Mouse (Mus musculus) urinary bladder, postnatal 36 days (tissue): ENCODE measurements at regions not wholly inside any gene's neighbourhood (a gene's known extent, or its start where the extent isn't known, plus 50 kb on each side); places are given as distances from the start of the nearest gene placed in this dataset.
A peak's percentile ranks its signal among the peaks of the same experiment; 100 is the strongest.

ENCODE experiments used
- DNase-seq, 2 experiments: peaks; one replicate each; pipeline ENCODE4 v3.0.0; 2022; ENCODE audit warnings: low spot score in 2 of 2, mixed read lengths in 1 of 2

- no peak for DNase-seq
Measured at GRCm38 (mm10) chr8:41860918-41861317, 444.0 kb upstream of the Frg1 start.

- no peak for DNase-seq
Measured at GRCm38 (mm10) chr8:41831713-41832112, 414.8 kb upstream of the Frg1 start.

- DNase-seq, result no peak
Measured at GRCm38 (mm10) chr8:41830407-41830806, 413.5 kb upstream of the Frg1 start.

- DNase-seq, result peak; percentile 16 to 23
Measured at GRCm38 (mm10) chr8:41824928-41825327, 408.1 kb upstream of the Frg1 start.

- no peak for DNase-seq
Measured at GRCm38 (mm10) chr8:41823041-41823440, 406.2 kb upstream of the Frg1 start.

- no peak for DNase-seq
Measured at GRCm38 (mm10) chr8:41821676-41822075, 404.8 kb upstream of the Frg1 start.

GRCm38 (mm10) chr8:41820605-41821395, 403.9 kb upstream of the Frg1 start:
- no peak for DNase-seq

- no peak for DNase-seq
Measured at GRCm38 (mm10) chr8:41818577-41818976, 401.7 kb upstream of the Frg1 start.

- DNase-seq, result no peak
Measured at GRCm38 (mm10) chr8:41818079-41818478, 401.2 kb upstream of the Frg1 start.

GRCm38 (mm10) chr8:41815272-41815671, 398.4 kb upstream of the Frg1 start:
- DNase-seq, result no peak

GRCm38 (mm10) chr8:41795625-41796024, 378.8 kb upstream of the Frg1 start:
- no peak for DNase-seq

GRCm38 (mm10) chr8:41786952-41787861, 370.3 kb upstream of the Frg1 start:
- DNase-seq, result no peak

GRCm38 (mm10) chr8:41785977-41786376, 369.1 kb upstream of the Frg1 start:
- DNase-seq, result no peak

GRCm38 (mm10) chr8:41782837-41783236, 366.0 kb upstream of the Frg1 start:
- no peak for DNase-seq

GRCm38 (mm10) chr8:41779459-41779858, 362.6 kb upstream of the Frg1 start:
- no peak for DNase-seq

- no peak for DNase-seq
Measured at GRCm38 (mm10) chr8:41771729-41772128, 354.9 kb upstream of the Frg1 start.

GRCm38 (mm10) chr8:41753481-41753880, 336.6 kb upstream of the Frg1 start:
- DNase-seq, result no peak

- DNase-seq, result no peak
Measured at GRCm38 (mm10) chr8:41752641-41753040, 335.8 kb upstream of the Frg1 start.

- DNase-seq, result no peak
Measured at GRCm38 (mm10) chr8:41747024-41747423, 330.1 kb upstream of the Frg1 start.

GRCm38 (mm10) chr8:41742796-41743670, 326.2 kb upstream of the Frg1 start:
- DNase-seq, result no peak

GRCm38 (mm10) chr8:41717002-41717401, 300.1 kb upstream of the Frg1 start:
- no peak for DNase-seq
